Mouse (Mus musculus): ENCODE measurements around the gene Rnf185. TPM values are rescaled to one million over a fixed set of nuclear protein-coding genes. Genes with fewer than 3 reads are reported as not detected.

Rnf185 gene
- polyA plus RNA-seq, 1 experiment from 2014 or later = 32.8 TPM

- 61% methylated on average over 2 of the region's 2 CpGs for whole genome bisulfite sequencing
- Histone ChIP-seq H3K36me3 (no peaks in the 10 kb centered on the region), H3K4me2 (peak overlapping the region; percentile 78), H3K27me3 (no peaks in the 10 kb centered on the region), H3K4me1 (peaks cover 43% of the 10 kb centered on the region), H3K27ac (peak overlapping the region; percentile 76), H3K9ac (peak overlapping the region; percentile 37; the same call in 1 of the 2 replicates), H3K4me3 (peak overlapping the region; percentile 57), H3K9me3 (no peaks in the 10 kb centered on the region)
- no peak for ATAC-seq (ENCODE audit: insufficient number of reproducible peaks, low FRiP score, low TSS enrichment, low read depth)
Observed at GRCm38 (mm10) chr11:3370162-3370561, 82.0 kb downstream of the Rnf185 start.

- no peak overlapping the region; the same call in 1 of the 2 replicates for H3K4me3 ChIP-seq
- H3K27ac ChIP-seq = peak overlapping the region; percentile 76
- H3K9ac ChIP-seq = no peak overlapping the region
- peak overlapping the region; percentile 78; the same call in 1 of the 2 replicates for H3K4me2 ChIP-seq
- no peaks in the 10 kb centered on the region for H3K36me3 ChIP-seq
- H3K27me3 ChIP-seq = no peaks in the 10 kb centered on the region
- no peak for ATAC-seq (ENCODE audit: insufficient number of reproducible peaks, low FRiP score, low TSS enrichment, low read depth)
- H3K4me1 ChIP-seq = peaks cover 36% of the 10 kb centered on the region
- 73% methylated on average over 5 of the region's 5 CpGs for WGBS
- no peaks in the 10 kb centered on the region for H3K9me3 ChIP-seq
Observed at GRCm38 (mm10) chr11:3369449-3369848, 82.7 kb downstream of the Rnf185 start.

- H3K27ac ChIP-seq = 0 out of 2 replicates have a peak overlapping the region, but pooled peaks have one; percentile 76
- no peaks in the 10 kb centered on the region for H3K36me3 ChIP-seq
- H3K27me3 ChIP-seq = no peaks in the 10 kb centered on the region
- peak overlapping the region; percentile 78; the same call in 1 of the 2 replicates for H3K4me2 ChIP-seq
- no peaks in the 10 kb centered on the region for H3K9me3 ChIP-seq
- ATAC-seq (ENCODE audit: insufficient number of reproducible peaks, low FRiP score, low TSS enrichment, low read depth) = no peak
- H3K4me1 ChIP-seq = peaks cover 32% of the 10 kb centered on the region
- no peak overlapping the region for H3K9ac ChIP-seq
- 44% methylated on average over 7 of the region's 7 CpGs for WGBS
- no peak overlapping the region for H3K4me3 ChIP-seq
Observed at GRCm38 (mm10) chr11:3368983-3369382, 83.2 kb downstream of the Rnf185 start.

- WGBS = 72% methylated on average over 7 of the region's 7 CpGs
- Histone ChIP-seq H3K4me2 (no peak overlapping the region), H3K4me3 (no peak overlapping the region), H3K27me3 (no peaks in the 10 kb centered on the region), H3K9me3 (no peaks in the 10 kb centered on the region), H3K36me3 (peaks cover 4% of the 10 kb centered on the region; the same call in 1 of the 2 replicates), H3K9ac (no peak overlapping the region), H3K4me1 (peaks cover 17% of the 10 kb centered on the region), H3K27ac (peak overlapping the region; percentile 6; the same call in 1 of the 2 replicates)
- ATAC-seq (ENCODE audit: insufficient number of reproducible peaks, low FRiP score, low TSS enrichment, low read depth) = no peak
Observed at GRCm38 (mm10) chr11:3366411-3366810, 85.8 kb downstream of the Rnf185 start.

Other genes with a start within 250 kb of the Rnf185 start
- 38.5 and 45.8 TPM in 2 replicates for gene Eif4enif1, start 250.0 kb downstream of the Rnf185 start, polyA plus RNA-seq (2015; fragmentation: Nextera tagmentation; extraction: Ambion mirVana)
- 191 and 199 TPM in 2 replicates for gene Drg1, start 185.9 kb downstream of the Rnf185 start, polyA plus RNA-seq (2015; fragmentation: Nextera tagmentation; extraction: Ambion mirVana)
- 28.4 and 32.3 TPM in 2 replicates for gene Patz1, start 163.5 kb downstream of the Rnf185 start, polyA plus RNA-seq (2015; fragmentation: Nextera tagmentation; extraction: Ambion mirVana)
- 15.6 and 17.9 TPM in 2 replicates for gene Pik3ip1, start 122.0 kb downstream of the Rnf185 start, polyA plus RNA-seq (2015; fragmentation: Nextera tagmentation; extraction: Ambion mirVana)
- gene Limk2, start 43.2 kb downstream of the Rnf185 start, polyA plus RNA-seq (2015; fragmentation: Nextera tagmentation; extraction: Ambion mirVana) = 102 and 108 TPM in 2 replicates
- 1.6 and 2.3 TPM in 2 replicates for gene Pla2g3, start 35.9 kb upstream of the Rnf185 start, polyA plus RNA-seq (2015; fragmentation: Nextera tagmentation; extraction: Ambion mirVana)
- 0.65 and 0.79 TPM in 2 replicates for gene Inpp5j, start 52.5 kb upstream of the Rnf185 start, polyA plus RNA-seq (2015; fragmentation: Nextera tagmentation; extraction: Ambion mirVana)
- 215 and 226 TPM in 2 replicates for gene Selenom, start 62.3 kb upstream of the Rnf185 start, polyA plus RNA-seq (2015; fragmentation: Nextera tagmentation; extraction: Ambion mirVana)
- 81.7 and 136 TPM in 2 replicates for gene Smtn, start 88.2 kb upstream of the Rnf185 start, polyA plus RNA-seq (2015; fragmentation: Nextera tagmentation; extraction: Ambion mirVana)
- gene Morc2a, start 196.8 kb upstream of the Rnf185 start, polyA plus RNA-seq (2015; fragmentation: Nextera tagmentation; extraction: Ambion mirVana) = 23.5 and 26.0 TPM in 2 replicates

Data from limb, embryonic 15.5 days (tissue).